Mouse (Mus musculus): ENCODE results near the gene Rnf207. TPM values are rescaled to one million over a fixed set of nuclear protein-coding genes. Genes with fewer than 3 reads are reported as not detected.
A peak's percentile ranks its signal among the peaks of the same experiment; 100 is the strongest.

The Rnf207 gene
- 5.9 and 8.4 TPM in 2 replicates for polyA plus RNA-seq (2014; fragmentation: Nextera tagmentation; extraction: Ambion mirVana)

GRCm38 (mm10) chr4:152318517-152319234, at the start of gene Rnf207:
Rnf207 (minus strand) TSS chr4:152318993.
- H3K9me3 ChIP-seq (ENCODE audit: control insufficient read depth, low read length): no peaks in the 10 kb centered on the region
- peaks cover 33% of the 10 kb centered on the region for H3K27me3 ChIP-seq (ENCODE audit: control insufficient read depth, insufficient read depth, low read length)
- no peaks in the 10 kb centered on the region for H3K36me3 ChIP-seq (ENCODE audit: control insufficient read depth, insufficient read depth, low read length)
- WGBS: 4% methylated on average over 26 of the region's 26 CpGs
- no peak within 1 kb of the TSS for H3K4me3 ChIP-seq (ENCODE audit: low read depth, low read length)
- no peak within 1 kb of the TSS for H3K4me2 ChIP-seq (ENCODE audit: low read depth, low read length)
- ATAC-seq (ENCODE audit: low read depth): no peak
- H3K27ac ChIP-seq (ENCODE audit: low read depth, low read length): no peak within 1 kb of the TSS
- H3K9ac ChIP-seq (replicated peaks; ENCODE audit: low read depth, low read length): no peak within 1 kb of the TSS
- peaks cover 5% of the 10 kb centered on the region; the same call in 1 of the 2 replicates for H3K4me1 ChIP-seq (ENCODE audit: control insufficient read depth, insufficient read depth, low read length)

GRCm38 (mm10) chr4:152365228-152365627, 46.4 kb upstream of the Rnf207 start:
- H3K9me3 ChIP-seq (ENCODE audit: control insufficient read depth, low read length): no peaks in the 10 kb centered on the region
- no peak overlapping the region for H3K4me2 ChIP-seq (ENCODE audit: low read depth, low read length)
- H3K27me3 ChIP-seq (ENCODE audit: control insufficient read depth, insufficient read depth, low read length): peaks cover 4% of the 10 kb centered on the region; the same call in 1 of the 2 replicates
- WGBS: 39% methylated on average over 7 of the region's 7 CpGs
- ATAC-seq (ENCODE audit: low read depth): no peak
- H3K36me3 ChIP-seq (ENCODE audit: control insufficient read depth, insufficient read depth, low read length): 0 out of 2 replicates have a peak, but pooled peaks cover 8% of the 10 kb centered on the region
- 0 out of 2 replicates have a peak, but pooled peaks cover 3% of the 10 kb centered on the region for H3K4me1 ChIP-seq (ENCODE audit: control insufficient read depth, insufficient read depth, low read length)
- no peak overlapping the region for H3K4me3 ChIP-seq (ENCODE audit: low read depth, low read length)
- no peak overlapping the region for H3K27ac ChIP-seq (ENCODE audit: low read depth, low read length)
- no peak overlapping the region for H3K9ac ChIP-seq (replicated peaks; ENCODE audit: low read depth, low read length)

GRCm38 (mm10) chr4:152362180-152362579, 43.4 kb upstream of the Rnf207 start:
- 69% methylated on average over 9 of the region's 9 CpGs for WGBS
- Histone ChIP-seq H3K36me3 (ENCODE audit: control insufficient read depth, insufficient read depth, low read length) (0 out of 2 replicates have a peak, but pooled peaks cover 8% of the 10 kb centered on the region), H3K4me1 (ENCODE audit: control insufficient read depth, insufficient read depth, low read length) (0 out of 2 replicates have a peak, but pooled peaks cover 3% of the 10 kb centered on the region), H3K4me3 (ENCODE audit: low read depth, low read length) (no peak overlapping the region), H3K27ac (ENCODE audit: low read depth, low read length) (no peak overlapping the region), H3K27me3 (ENCODE audit: control insufficient read depth, insufficient read depth, low read length) (peaks cover 6% of the 10 kb centered on the region; the same call in 1 of the 2 replicates), H3K4me2 (ENCODE audit: low read depth, low read length) (no peak overlapping the region), H3K9me3 (ENCODE audit: control insufficient read depth, low read length) (no peaks in the 10 kb centered on the region), H3K9ac (replicated peaks; ENCODE audit: low read depth, low read length) (no peak overlapping the region)
- no peak for ATAC-seq (ENCODE audit: low read depth)

GRCm38 (mm10) chr4:152360855-152361254, 42.1 kb upstream of the Rnf207 start:
- Histone ChIP-seq H3K9ac (replicated peaks; ENCODE audit: low read depth, low read length) (no peak overlapping the region), H3K36me3 (ENCODE audit: control insufficient read depth, insufficient read depth, low read length) (peaks cover 4% of the 10 kb centered on the region; the same call in 1 of the 2 replicates), H3K4me1 (ENCODE audit: control insufficient read depth, insufficient read depth, low read length) (0 out of 2 replicates have a peak, but pooled peaks cover 3% of the 10 kb centered on the region), H3K9me3 (ENCODE audit: control insufficient read depth, low read length) (no peaks in the 10 kb centered on the region), H3K27me3 (ENCODE audit: control insufficient read depth, insufficient read depth, low read length) (peaks cover 3% of the 10 kb centered on the region; the same call in 1 of the 2 replicates), H3K4me2 (ENCODE audit: low read depth, low read length) (peak overlapping the region; percentile 20; the same call in 1 of the 2 replicates), H3K27ac (ENCODE audit: low read depth, low read length) (no peak overlapping the region), H3K4me3 (ENCODE audit: low read depth, low read length) (no peak overlapping the region)
- no peak for ATAC-seq (ENCODE audit: low read depth)
- under 1% methylated on average over 23 of the region's 24 CpGs for WGBS

- WGBS: 10% methylated on average over 10 of the region's 11 CpGs
- H3K27ac ChIP-seq (ENCODE audit: low read depth, low read length): no peak overlapping the region
- H3K27me3 ChIP-seq (ENCODE audit: control insufficient read depth, insufficient read depth, low read length): peaks cover 3% of the 10 kb centered on the region; the same call in 1 of the 2 replicates
- peaks cover 4% of the 10 kb centered on the region; the same call in 1 of the 2 replicates for H3K36me3 ChIP-seq (ENCODE audit: control insufficient read depth, insufficient read depth, low read length)
- no peak overlapping the region for H3K4me3 ChIP-seq (ENCODE audit: low read depth, low read length)
- no peaks in the 10 kb centered on the region for H3K9me3 ChIP-seq (ENCODE audit: control insufficient read depth, low read length)
- no peak overlapping the region for H3K4me2 ChIP-seq (ENCODE audit: low read depth, low read length)
- no peak for ATAC-seq (ENCODE audit: low read depth)
- H3K9ac ChIP-seq (replicated peaks; ENCODE audit: low read depth, low read length): no peak overlapping the region
- H3K4me1 ChIP-seq (ENCODE audit: control insufficient read depth, insufficient read depth, low read length): no peaks in the 10 kb centered on the region
Measured at GRCm38 (mm10) chr4:152359700-152360099, 40.9 kb upstream of the Rnf207 start.

- peaks cover 3% of the 10 kb centered on the region; the same call in 1 of the 2 replicates for H3K27me3 ChIP-seq (ENCODE audit: control insufficient read depth, insufficient read depth, low read length)
- no peak overlapping the region for H3K4me2 ChIP-seq (ENCODE audit: low read depth, low read length)
- H3K4me1 ChIP-seq (ENCODE audit: control insufficient read depth, insufficient read depth, low read length): peaks cover 16% of the 10 kb centered on the region
- H3K4me3 ChIP-seq (ENCODE audit: low read depth, low read length): no peak overlapping the region
- ATAC-seq (ENCODE audit: low read depth): no peak
- H3K27ac ChIP-seq (ENCODE audit: low read depth, low read length): no peak overlapping the region
- 85% methylated on average over 7 of the region's 7 CpGs for WGBS
- H3K36me3 ChIP-seq (ENCODE audit: control insufficient read depth, insufficient read depth, low read length): no peaks in the 10 kb centered on the region; the same call in 1 of the 2 replicates
- no peaks in the 10 kb centered on the region for H3K9me3 ChIP-seq (ENCODE audit: control insufficient read depth, low read length)
- no peak overlapping the region for H3K9ac ChIP-seq (replicated peaks; ENCODE audit: low read depth, low read length)
Measured at GRCm38 (mm10) chr4:152355672-152356071, 36.9 kb upstream of the Rnf207 start.

GRCm38 (mm10) chr4:152353886-152354637, 35.3 kb upstream of the Rnf207 start:
- Histone ChIP-seq H3K36me3 (ENCODE audit: control insufficient read depth, insufficient read depth, low read length) (no peaks in the 10 kb centered on the region; the same call in 1 of the 2 replicates), H3K9ac (replicated peaks; ENCODE audit: low read depth, low read length) (no peak overlapping the region), H3K27ac (ENCODE audit: low read depth, low read length) (no peak overlapping the region), H3K27me3 (ENCODE audit: control insufficient read depth, insufficient read depth, low read length) (peaks cover 3% of the 10 kb centered on the region; the same call in 1 of the 2 replicates), H3K4me2 (ENCODE audit: low read depth, low read length) (no peak overlapping the region), H3K4me1 (ENCODE audit: control insufficient read depth, insufficient read depth, low read length) (peaks cover 32% of the 10 kb centered on the region), H3K4me3 (ENCODE audit: low read depth, low read length) (no peak overlapping the region), H3K9me3 (ENCODE audit: control insufficient read depth, low read length) (no peaks in the 10 kb centered on the region)
- no peak for ATAC-seq (ENCODE audit: low read depth)
- WGBS: 64% methylated on average over 14 of the region's 14 CpGs

GRCm38 (mm10) chr4:152351422-152352305, 32.9 kb upstream of the Rnf207 start:
- H3K4me2 ChIP-seq (ENCODE audit: low read depth, low read length): no peak overlapping the region
- no peaks in the 10 kb centered on the region for H3K27me3 ChIP-seq (ENCODE audit: control insufficient read depth, insufficient read depth, low read length)
- no peak overlapping the region for H3K9ac ChIP-seq (replicated peaks; ENCODE audit: low read depth, low read length)
- H3K9me3 ChIP-seq (ENCODE audit: control insufficient read depth, low read length): no peaks in the 10 kb centered on the region
- peaks cover 32% of the 10 kb centered on the region for H3K4me1 ChIP-seq (ENCODE audit: control insufficient read depth, insufficient read depth, low read length)
- H3K27ac ChIP-seq (ENCODE audit: low read depth, low read length): no peak overlapping the region; the same call in 1 of the 2 replicates
- WGBS: 15% methylated on average over 14 of the region's 14 CpGs
- H3K4me3 ChIP-seq (ENCODE audit: low read depth, low read length): no peak overlapping the region
- 0 out of 2 replicates have a peak, but pooled peaks have one; percentile 47 for ATAC-seq (ENCODE audit: low read depth)
- no peaks in the 10 kb centered on the region; the same call in 1 of the 2 replicates for H3K36me3 ChIP-seq (ENCODE audit: control insufficient read depth, insufficient read depth, low read length)

All from neural tube, embryonic 14.5 days (tissue).